Mouse (Mus musculus) adrenal gland, adult 18-20 months (tissue): ENCODE data around the gene Ftsj3. TPM values are rescaled to one million over a fixed set of nuclear protein-coding genes. Genes with fewer than 3 reads are reported as not detected.
A peak's percentile ranks its signal among the peaks of the same experiment; 100 is the strongest.

Source experiments
- DNase-seq, 2 experiments: peaks; one replicate each; pipeline ENCODE4 v3.0.0; 2021 to 2022; ENCODE audit warnings: low spot score in 2 of 2
- long read RNA-seq, 2 experiments: library from polyadenylated mRNA; stranded (forward); transcript quantifications; one replicate each; pipeline ENCODE4 v2.0.0; 2021
- total RNA-seq, 2 experiments: library from RNA; stranded (reverse); gene quantifications; 1 replicate in 1 of 2; 2 replicates in 1 of 2; pipeline ENCODE4 v1.2.3; 2021

Gene Ftsj3
- total RNA-seq, result 10 to 100 TPM; 53.6 to 55.8 TPM
- long read RNA-seq, experiment 1, transcript Ftsj3-201 (21 exons, 3,144 nt), result major isoform, 52 of 60 reads
- long read RNA-seq, experiment 1, partial matches to known transcripts, result 1 of 60 reads
- long read RNA-seq, experiment 1, other reads (novel, unspliced or antisense), result 7 of 60 reads
- long read RNA-seq, experiment 2, transcript Ftsj3-201 (21 exons, 3,144 nt), result major isoform, 86 of 104 reads
- long read RNA-seq, experiment 2, partial matches to known transcripts, result 11 of 104 reads
- long read RNA-seq, experiment 2, other reads (novel, unspliced or antisense), result 7 of 104 reads

- peak; percentile 98 for DNase-seq
Measured at GRCm38 (mm10) chr11:106255685-106256451, at the start of gene Ftsj3, which contains the start of gene Psmc5. Gene Ftsj3, minus strand, starts transcription at chr11:106256079. Gene Psmc5, plus strand, starts transcription at chr11:106256154.

- no peak for DNase-seq
Measured at GRCm38 (mm10) chr11:106305348-106306064, 49.6 kb upstream of the Ftsj3 start.

- DNase-seq, result peak; percentile 61 to 70
Measured at GRCm38 (mm10) chr11:106302634-106303033, 46.8 kb upstream of the Ftsj3 start.

- DNase-seq, result no peak
Measured at GRCm38 (mm10) chr11:106301765-106302164, 45.9 kb upstream of the Ftsj3 start, which contains the start of gene Gh. Gene Gh, minus strand, starts transcription at chr11:106301865.

GRCm38 (mm10) chr11:106291861-106292260 is 36.0 kb upstream of the Ftsj3 start:
- DNase-seq, result no peak

GRCm38 (mm10) chr11:106290376-106290775 is 34.5 kb upstream of the Ftsj3 start:
- DNase-seq, result no peak

- DNase-seq, result peak; percentile 65
Measured at GRCm38 (mm10) chr11:106289369-106289768, 33.5 kb upstream of the Ftsj3 start.

- no peak for DNase-seq
Measured at GRCm38 (mm10) chr11:106286987-106287386, 31.1 kb upstream of the Ftsj3 start.

- no peak for DNase-seq
Measured at GRCm38 (mm10) chr11:106286206-106286605, 30.3 kb upstream of the Ftsj3 start.

GRCm38 (mm10) chr11:106284126-106284525 is 28.2 kb upstream of the Ftsj3 start:
- DNase-seq, result no peak

- DNase-seq, result no peak
Measured at GRCm38 (mm10) chr11:106283371-106283770, 27.5 kb upstream of the Ftsj3 start.

- no peak for DNase-seq
Measured at GRCm38 (mm10) chr11:106282452-106282851, 26.6 kb upstream of the Ftsj3 start.

GRCm38 (mm10) chr11:106276454-106276853 is 20.6 kb upstream of the Ftsj3 start, which contains the start of gene Tcam1:
Gene Tcam1, plus strand, starts transcription at chr11:106276672.
- DNase-seq, result peak; percentile 93 to 95

- no peak for DNase-seq
Measured at GRCm38 (mm10) chr11:106274971-106275411, 19.1 kb upstream of the Ftsj3 start.

GRCm38 (mm10) chr11:106274374-106274773 is 18.5 kb upstream of the Ftsj3 start:
- DNase-seq, result no peak

- DNase-seq, result no peak
Measured at GRCm38 (mm10) chr11:106273811-106274210, 17.9 kb upstream of the Ftsj3 start.

GRCm38 (mm10) chr11:106273311-106273684 is 17.4 kb upstream of the Ftsj3 start:
- no peak for DNase-seq

GRCm38 (mm10) chr11:106272644-106273310 is 16.9 kb upstream of the Ftsj3 start, which contains the start of gene Smarcd2:
Gene Smarcd2, minus strand, starts transcription at chr11:106272972.
- peak; percentile 98 for DNase-seq

- no peak for DNase-seq
Measured at GRCm38 (mm10) chr11:106271794-106272643, 16.1 kb upstream of the Ftsj3 start.
